Mouse (Mus musculus): ENCODE results near the gene Olfr154. TPM values are rescaled to one million over a fixed set of nuclear protein-coding genes. Genes with fewer than 3 reads are reported as not detected.

The Olfr154 gene
- total RNA-seq (2023) = not detected

GRCm38 (mm10) chr2:85664355-85664754 lies at the start of gene Olfr154:
TSS of gene Olfr154 (minus strand) at chr2:85664455.

GRCm38 (mm10) chr2:85689131-85689530 lies 24.9 kb upstream of the Olfr154 start, which contains the start of gene Olfr1008:
TSS of gene Olfr1008 (plus strand) at chr2:85689431.

GRCm38 (mm10) chr2:85678667-85679066 lies 14.4 kb upstream of the Olfr154 start, which contains the start of gene Olfr1006:
TSS of gene Olfr1006 (minus strand) at chr2:85678767.

GRCm38 (mm10) chr2:85650604-85651003 lies 13.7 kb downstream of the Olfr154 start, which contains the start of gene Olfr1002:
TSS of gene Olfr1002 (minus strand) at chr2:85650704.

Other genes starting within 250 kb of the Olfr154 start
- not detected for gene Olfr993, start 249.6 kb downstream of the Olfr154 start, total RNA-seq (2023)
- not detected for gene Olfr994, start 228.0 kb downstream of the Olfr154 start, total RNA-seq (2023)
- gene Olfr995, start 220.8 kb downstream of the Olfr154 start, total RNA-seq (2023) = not detected
- not detected for gene 4833423E24Rik, start 145.4 kb downstream of the Olfr154 start, total RNA-seq (2023)
- not detected for gene Olfr996, start 85.2 kb downstream of the Olfr154 start, total RNA-seq (2023)
- not detected for gene Olfr998, start 75.5 kb downstream of the Olfr154 start, total RNA-seq (2023)
- gene Olfr1000, start 52.6 kb downstream of the Olfr154 start, total RNA-seq (2023) = not detected
- not detected for gene Olfr1002, start 13.8 kb downstream of the Olfr154 start, total RNA-seq (2023)
- not detected for gene Olfr1006, start 14.3 kb upstream of the Olfr154 start, total RNA-seq (2023)
- not detected for gene Olfr1008, start 25.0 kb upstream of the Olfr154 start, total RNA-seq (2023)
- not detected for gene Olfr1009, start 51.0 kb upstream of the Olfr154 start, total RNA-seq (2023)
- not detected for gene Olfr1012, start 98.3 kb upstream of the Olfr154 start, total RNA-seq (2023)
- gene Olfr1013, start 102.6 kb upstream of the Olfr154 start, total RNA-seq (2023) = not detected
- not detected for gene Olfr1014, start 108.3 kb upstream of the Olfr154 start, total RNA-seq (2023)
- gene Olfr1015, start 117.6 kb upstream of the Olfr154 start, total RNA-seq (2023) = not detected
- not detected for gene Olfr1016, start 138.1 kb upstream of the Olfr154 start, total RNA-seq (2023)
- not detected for gene Olfr1018, start 154.0 kb upstream of the Olfr154 start, total RNA-seq (2023)
- gene Olfr1019, start 181.0 kb upstream of the Olfr154 start, total RNA-seq (2023) = not detected
- not detected for gene Olfr1020, start 182.6 kb upstream of the Olfr154 start, total RNA-seq (2023)
- gene Olfr1022, start 204.1 kb upstream of the Olfr154 start, total RNA-seq (2023) = not detected
- not detected for gene Olfr1023, start 221.2 kb upstream of the Olfr154 start, total RNA-seq (2023)
- not detected for gene Olfr1024, start 240.6 kb upstream of the Olfr154 start, total RNA-seq (2023)

Measured in neutrophil, adult 83 days (primary cell).